Mouse (Mus musculus): Measurements from ENCODE around the gene Mrpl3. TPM values are rescaled to one million over a fixed set of nuclear protein-coding genes. Genes with fewer than 3 reads are reported as not detected.

Gene Mrpl3
- total and polyA plus RNA-seq, 2 experiments from 2014 or later, result 91.8 to 149 TPM

- no peak overlapping the region for H3K4me2 ChIP-seq (ENCODE audit: low read depth, low read length)
- 94% methylated on average over 10 of the region's 10 CpGs for WGBS
- peaks cover 87% of the 10 kb centered on the region for H3K36me3 ChIP-seq (replicated peaks; ENCODE audit: control insufficient read depth, insufficient read depth, low read length)
- ATAC-seq (ENCODE audit: insufficient read depth, low read depth) (no peak), DNase-seq (ENCODE audit: low spot score) (no peak)
- H3K4me1 ChIP-seq (ENCODE audit: control insufficient read depth, insufficient read depth), result no peaks in the 10 kb centered on the region
- no peaks in the 10 kb centered on the region for H3K9me3 ChIP-seq (replicated peaks; ENCODE audit: control insufficient read depth, low read length)
- H3K27ac ChIP-seq (ENCODE audit: low read depth), result no peak overlapping the region
- no peak overlapping the region for H3K4me3 ChIP-seq (ENCODE audit: low read depth, low read length)
- H3K27me3 ChIP-seq (ENCODE audit: control insufficient read depth, insufficient read depth, low read length), result no peaks in the 10 kb centered on the region
- TF ChIP-seq CTCF (IDR thresholded peaks at IDR 0.05; ENCODE audit: low read depth) (no peak), EP300 (IDR thresholded peaks at IDR 0.05; ENCODE audit: low read depth) (no peak)
- H3K9ac ChIP-seq (replicated peaks; ENCODE audit: low read depth, low read length), result no peak overlapping the region
Measured at GRCm38 (mm10) chr9:105069106-105069505, 16.1 kb downstream of the Mrpl3 start.

DNA sequence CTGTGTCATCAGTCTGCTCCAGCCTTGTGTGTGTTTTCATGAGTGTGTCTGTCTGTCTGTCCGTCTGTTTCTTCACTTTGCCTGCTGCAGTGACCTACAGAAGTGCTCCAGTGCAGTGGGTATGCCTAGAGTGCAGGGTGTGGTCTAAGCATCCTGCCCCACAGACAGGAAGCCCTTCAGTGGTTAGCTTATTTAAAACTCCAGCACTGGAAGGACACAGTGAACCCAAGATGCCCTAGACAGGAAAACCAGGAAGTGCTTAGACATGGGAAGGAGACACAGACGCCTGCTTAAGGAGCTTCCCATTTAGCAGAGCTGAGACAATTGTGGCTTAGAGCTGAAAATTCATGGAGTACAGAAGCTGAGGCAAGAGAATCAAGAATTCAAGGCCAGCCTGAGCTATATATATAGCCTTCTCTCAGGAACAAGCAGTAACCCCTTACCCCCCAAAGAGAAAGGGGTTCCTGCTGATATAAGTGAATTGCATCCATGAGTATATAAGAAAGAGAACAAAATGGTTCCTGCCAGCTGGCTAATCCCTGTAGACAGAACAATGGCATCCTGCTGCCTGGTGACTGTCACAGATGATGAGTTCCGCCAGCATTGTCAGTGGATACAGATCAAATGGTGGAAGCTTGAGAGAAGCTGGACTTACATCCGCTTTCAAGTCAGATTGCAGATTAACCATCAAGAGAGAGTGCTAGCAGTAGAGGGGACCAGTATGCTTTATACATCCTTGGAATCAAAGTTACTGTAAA, 20.1 kb downstream of the Mrpl3 start:
- no peaks in the 10 kb centered on the region for H3K4me1 ChIP-seq (ENCODE audit: control insufficient read depth, insufficient read depth)
- TF ChIP-seq EP300 (IDR thresholded peaks at IDR 0.05; ENCODE audit: low read depth) (no peak), CTCF (IDR thresholded peaks at IDR 0.05; ENCODE audit: low read depth) (no peak)
- 75% methylated on average over 4 of the region's 4 CpGs for WGBS

GRCm38 (mm10) chr9:105074851-105075250, 21.8 kb downstream of the Mrpl3 start:
- DNase-seq (ENCODE audit: low spot score) (no peak), ATAC-seq (ENCODE audit: insufficient read depth, low read depth) (no peak)
- Histone ChIP-seq H3K4me3 (ENCODE audit: low read depth, low read length) (no peak overlapping the region), H3K4me1 (ENCODE audit: control insufficient read depth, insufficient read depth) (no peaks in the 10 kb centered on the region), H3K36me3 (replicated peaks; ENCODE audit: control insufficient read depth, insufficient read depth, low read length) (peaks cover 74% of the 10 kb centered on the region), H3K27me3 (ENCODE audit: control insufficient read depth, insufficient read depth, low read length) (no peaks in the 10 kb centered on the region), H3K9ac (replicated peaks; ENCODE audit: low read depth, low read length) (no peak overlapping the region), H3K27ac (ENCODE audit: low read depth) (no peak overlapping the region), H3K4me2 (ENCODE audit: low read depth, low read length) (no peak overlapping the region), H3K9me3 (replicated peaks; ENCODE audit: control insufficient read depth, low read length) (no peaks in the 10 kb centered on the region)
- TF ChIP-seq CTCF (IDR thresholded peaks at IDR 0.05; ENCODE audit: low read depth), result no peak
- no peak for TF ChIP-seq EP300 (IDR thresholded peaks at IDR 0.05; ENCODE audit: low read depth)
- 91% methylated on average over 8 of the region's 8 CpGs for WGBS

More for the DNA sequence above, 20.1 kb downstream of the Mrpl3 start:
- H3K4me3 ChIP-seq (ENCODE audit: low read depth, low read length), result no peak overlapping the region
- ATAC-seq (ENCODE audit: insufficient read depth, low read depth) (no peak), DNase-seq (ENCODE audit: low spot score) (no peak)
- H3K9me3 ChIP-seq (replicated peaks; ENCODE audit: control insufficient read depth, low read length), result no peaks in the 10 kb centered on the region
- no peak overlapping the region for H3K4me2 ChIP-seq (ENCODE audit: low read depth, low read length)
- H3K9ac ChIP-seq (replicated peaks; ENCODE audit: low read depth, low read length), result no peak overlapping the region
- no peak overlapping the region for H3K27ac ChIP-seq (ENCODE audit: low read depth)
- H3K36me3 ChIP-seq (replicated peaks; ENCODE audit: control insufficient read depth, insufficient read depth, low read length), result peaks cover 83% of the 10 kb centered on the region
- no peaks in the 10 kb centered on the region for H3K27me3 ChIP-seq (ENCODE audit: control insufficient read depth, insufficient read depth, low read length)

GRCm38 (mm10) chr9:105076756-105077424, 23.9 kb downstream of the Mrpl3 start:
- 79% methylated on average over 13 of the region's 13 CpGs for WGBS
- TF ChIP-seq CTCF (IDR thresholded peaks at IDR 0.05; ENCODE audit: low read depth) (no peak), EP300 (IDR thresholded peaks at IDR 0.05; ENCODE audit: low read depth) (no peak)
- H3K4me1 ChIP-seq (ENCODE audit: control insufficient read depth, insufficient read depth), result no peaks in the 10 kb centered on the region
- H3K9me3 ChIP-seq (replicated peaks; ENCODE audit: control insufficient read depth, low read length), result no peaks in the 10 kb centered on the region
- H3K27me3 ChIP-seq (ENCODE audit: control insufficient read depth, insufficient read depth, low read length), result no peaks in the 10 kb centered on the region
- H3K27ac ChIP-seq (ENCODE audit: low read depth), result no peak overlapping the region
- H3K4me3 ChIP-seq (ENCODE audit: low read depth, low read length), result no peak overlapping the region
- peaks cover 58% of the 10 kb centered on the region for H3K36me3 ChIP-seq (replicated peaks; ENCODE audit: control insufficient read depth, insufficient read depth, low read length)
- H3K9ac ChIP-seq (replicated peaks; ENCODE audit: low read depth, low read length), result no peak overlapping the region
- no peak for DNase-seq (ENCODE audit: low spot score)
- H3K4me2 ChIP-seq (ENCODE audit: low read depth, low read length), result no peak overlapping the region
- ATAC-seq (ENCODE audit: insufficient read depth, low read depth), result no peak

- Histone ChIP-seq H3K4me3 (ENCODE audit: low read depth, low read length) (no peak overlapping the region), H3K9ac (replicated peaks; ENCODE audit: low read depth, low read length) (no peak overlapping the region), H3K36me3 (replicated peaks; ENCODE audit: control insufficient read depth, insufficient read depth, low read length) (peaks cover 42% of the 10 kb centered on the region), H3K4me2 (ENCODE audit: low read depth, low read length) (no peak overlapping the region), H3K27me3 (ENCODE audit: control insufficient read depth, insufficient read depth, low read length) (no peaks in the 10 kb centered on the region), H3K9me3 (replicated peaks; ENCODE audit: control insufficient read depth, low read length) (no peaks in the 10 kb centered on the region), H3K4me1 (ENCODE audit: control insufficient read depth, insufficient read depth) (no peaks in the 10 kb centered on the region), H3K27ac (ENCODE audit: low read depth) (no peak overlapping the region)
- ATAC-seq (ENCODE audit: insufficient read depth, low read depth) (no peak), DNase-seq (ENCODE audit: low spot score) (no peak)
- TF ChIP-seq EP300 (IDR thresholded peaks at IDR 0.05; ENCODE audit: low read depth), result no peak
- no peak for TF ChIP-seq CTCF (IDR thresholded peaks at IDR 0.05; ENCODE audit: low read depth)
- 86% methylated on average over 4 of the region's 4 CpGs for WGBS
Measured at GRCm38 (mm10) chr9:105078460-105078859, 25.4 kb downstream of the Mrpl3 start.

Data from heart, postnatal 0 days (tissue).